Mouse (Mus musculus): Measurements from ENCODE around the gene Defb36.

GRCm38 (mm10) chr2:152573484-152573883 lies 30.6 kb upstream of the Defb36 start:
- TF ChIP-seq CTCF (IDR thresholded peaks at IDR 0.05) (no peak), EP300 (IDR thresholded peaks at IDR 0.05) (no peak)

Data from lung, postnatal 0 days (tissue).